Mouse (Mus musculus) MEL (cell line): ENCODE measurements at regions not wholly inside any gene's neighbourhood (a gene's known extent, or its start where the extent isn't known, plus 50 kb on each side); places are given as distances from the start of the nearest gene placed in this dataset.

Source experiments
- DNase-seq: peaks from one replicate; pipeline ENCODE4 v3.0.0; 2011; ENCODE audit warnings: low read depth, low spot score
- H3K27ac ChIP-seq: 2 replicates; pipeline ENCODE4 v1.5.1; 2012; ENCODE audit warnings: low read depth, mild to moderate bottlenecking, control low read depth, low read length, moderate library complexity; ENCODE audit not compliant: control insufficient read depth
- H3K27me3 ChIP-seq, 2 experiments: fragments of 150-350 bp in 1 of 2; sonication (generic) in 1 of 2; 2 replicates each; pipeline ENCODE4 v1.6.1; 2012; ENCODE audit warnings: low read length in 2 of 2, mild to moderate bottlenecking in 2 of 2, improper control_type of control experiment in 1 of 2, moderate library complexity in 1 of 2; ENCODE audit not compliant: insufficient read depth in 2 of 2, control insufficient read depth in 1 of 2
- H3K36me3 ChIP-seq, 2 experiments: 2 replicates each; pipeline ENCODE4 v1.6.1; 2012 to 2014; ENCODE audit warnings: low read length in 2 of 2, improper control_type of control experiment in 1 of 2, inconsistent platforms in 1 of 2, mild to moderate bottlenecking in 1 of 2; ENCODE audit not compliant: insufficient read depth in 2 of 2, control insufficient read depth in 1 of 2
- H3K4me1 ChIP-seq, 2 experiments: fragments of 150-350 bp in 1 of 2; sonication (generic) in 1 of 2; 2 replicates each; pipeline ENCODE4 v1.6.1; 2012; ENCODE audit warnings: low read length in 2 of 2, improper control_type of control experiment in 1 of 2, mild to moderate bottlenecking in 1 of 2; ENCODE audit not compliant: insufficient read depth in 2 of 2, control insufficient read depth in 1 of 2
- H3K4me3 ChIP-seq, 2 experiments: fragments of 150-350 bp in 1 of 2; sonication (generic) in 1 of 2; 2 replicates each; pipeline ENCODE4 v1.5.1; 2012; ENCODE audit warnings: low read depth in 2 of 2, low read length in 2 of 2, mild to moderate bottlenecking in 2 of 2, moderate library complexity in 2 of 2, control low read depth in 1 of 2, improper control_type of control experiment in 1 of 2; ENCODE audit not compliant: control insufficient read depth in 1 of 2, insufficient read depth in 1 of 2
- H3K79me2 ChIP-seq: 2 replicates; pipeline ENCODE4 v1.6.1; 2012; ENCODE audit warnings: mild to moderate bottlenecking, low read length, moderate library complexity; ENCODE audit not compliant: control insufficient read depth, poor library complexity, insufficient read depth
- H3K9ac ChIP-seq: 2 replicates; pipeline ENCODE4 v1.6.1; 2012; ENCODE audit warnings: low read depth, mild to moderate bottlenecking, control low read depth, low read length, moderate library complexity; ENCODE audit not compliant: control insufficient read depth, poor library complexity, severe bottlenecking
- H3K9me3 ChIP-seq: fragments of 150-350 bp; sonication (generic); replicated peaks from 2 replicates; pipeline ENCODE4 v1.6.1; 2012; ENCODE audit warnings: mild to moderate bottlenecking, low read length, improper control_type of control experiment, moderate library complexity; ENCODE audit not compliant: insufficient read depth
- BHLHE40 ChIP-seq: IDR thresholded peaks from 2 replicates; pipeline ENCODE4 v1.6.1; 2012; ENCODE audit warnings: low read depth, mild to moderate bottlenecking, inconsistent platforms, low read length, improper control_type of control experiment, borderline replicate concordance
- CHD2 ChIP-seq: IDR thresholded peaks from 2 replicates; pipeline ENCODE4 v1.6.1; 2011; ENCODE audit warnings: low read length, improper control_type of control experiment
- CTCF ChIP-seq, 3 experiments: IDR thresholded peaks in 2 of 3; conservative IDR thresholded peaks in 1 of 3; 2 replicates each; pipeline ENCODE4 v1.5.1; 2011 to 2012; ENCODE audit warnings: low read length in 3 of 3, low read depth in 2 of 3, mild to moderate bottlenecking in 2 of 3, improper control_type of control experiment in 1 of 3, inconsistent platforms in 1 of 3, mixed read lengths in 1 of 3, moderate library complexity in 1 of 3; ENCODE audit not compliant: control insufficient read depth in 1 of 3, insufficient read depth in 1 of 3, poor library complexity in 1 of 3, severe bottlenecking in 1 of 3
- EP300 ChIP-seq, 2 experiments: IDR thresholded peaks; 2 replicates each; pipeline ENCODE4 v1.6.1; 2011; ENCODE audit warnings: improper control_type of control experiment in 2 of 2, low read length in 2 of 2, low read depth in 1 of 2, mild to moderate bottlenecking in 1 of 2
- ETS1 ChIP-seq: IDR thresholded peaks from 2 replicates; pipeline ENCODE4 v1.6.1; 2012; ENCODE audit warnings: low read depth, mild to moderate bottlenecking, inconsistent platforms, low read length, improper control_type of control experiment, moderate library complexity
- GABPA ChIP-seq: IDR thresholded peaks from 2 replicates; pipeline ENCODE4 v1.6.1; 2012; ENCODE audit warnings: low read depth, mild to moderate bottlenecking, inconsistent platforms, low read length, improper control_type of control experiment, moderate library complexity
- GATA1 ChIP-seq: IDR thresholded peaks from 2 replicates; pipeline ENCODE4 v1.6.1; 2011; ENCODE audit warnings: low read depth, low read length, improper control_type of control experiment
- HCFC1 ChIP-seq: IDR thresholded peaks from 2 replicates; pipeline ENCODE4 v1.6.1; 2012; ENCODE audit warnings: low read depth, mild to moderate bottlenecking, inconsistent platforms, low read length, improper control_type of control experiment, moderate library complexity
- JUND ChIP-seq: IDR thresholded peaks from 2 replicates; pipeline ENCODE4 v1.6.1; 2011; ENCODE audit warnings: low read depth, mild to moderate bottlenecking, improper control_type of control experiment, low read length
- KAT2A ChIP-seq: conservative IDR thresholded peaks from 2 replicates; pipeline ENCODE4 v1.6.1; 2012; ENCODE audit warnings: low read depth, low read length, improper control_type of control experiment, inconsistent platforms
- MXI1 ChIP-seq: IDR thresholded peaks from 2 replicates; pipeline ENCODE4 v1.6.1; 2011; ENCODE audit warnings: mild to moderate bottlenecking, low read depth, low read length, improper control_type of control experiment
- MYB ChIP-seq: IDR thresholded peaks from 2 replicates; pipeline ENCODE4 v1.6.1; 2011; ENCODE audit warnings: mild to moderate bottlenecking, low read depth, low read length, improper control_type of control experiment
- MYC ChIP-seq: IDR thresholded peaks from 2 replicates; pipeline ENCODE4 v1.6.1; 2011; ENCODE audit warnings: low read depth, mild to moderate bottlenecking, low read length, improper control_type of control experiment, moderate library complexity
- NRF1 ChIP-seq: IDR thresholded peaks from 2 replicates; pipeline ENCODE4 v1.6.1; 2014; ENCODE audit warnings: low read depth, mild to moderate bottlenecking, inconsistent platforms, low read length, improper control_type of control experiment, moderate library complexity; ENCODE audit not compliant: poor library complexity, insufficient read depth, severe bottlenecking
- POLR2A ChIP-seq, 2 experiments: IDR thresholded peaks; 2 replicates each; pipeline ENCODE4 v1.6.1; 2011 to 2012; ENCODE audit warnings: low read length in 2 of 2, mild to moderate bottlenecking in 2 of 2, control low read depth in 1 of 2, improper control_type of control experiment in 1 of 2, low read depth in 1 of 2, moderate library complexity in 1 of 2; ENCODE audit not compliant: control insufficient read depth in 1 of 2, insufficient read depth in 1 of 2, poor library complexity in 1 of 2
- SIN3A ChIP-seq: IDR thresholded peaks from 2 replicates; pipeline ENCODE4 v1.6.1; 2012; ENCODE audit warnings: low read length, improper control_type of control experiment, inconsistent platforms
- SMC3 ChIP-seq: IDR thresholded peaks from 2 replicates; pipeline ENCODE4 v1.6.1; 2011; ENCODE audit warnings: low read depth, low read length, improper control_type of control experiment
- TBP ChIP-seq: IDR thresholded peaks from 2 replicates; pipeline ENCODE4 v1.8.0; 2011; ENCODE audit warnings: low read depth, low read length, improper control_type of control experiment
- USF1 ChIP-seq: IDR thresholded peaks from 2 replicates; pipeline ENCODE4 v1.6.1; 2014; ENCODE audit warnings: low read depth, mild to moderate bottlenecking, inconsistent platforms, low read length, improper control_type of control experiment, moderate library complexity
- USF2 ChIP-seq, 2 experiments: IDR thresholded peaks; 2 replicates each; pipeline ENCODE4 v1.6.1; 2011 to 2012; ENCODE audit warnings: improper control_type of control experiment in 2 of 2, low read length in 2 of 2, borderline replicate concordance in 1 of 2, inconsistent platforms in 1 of 2, low read depth in 1 of 2, mild to moderate bottlenecking in 1 of 2; ENCODE audit not compliant: insufficient read depth in 1 of 2
- ZC3H11A ChIP-seq: IDR thresholded peaks from 2 replicates; pipeline ENCODE4 v1.6.1; 2012; ENCODE audit warnings: low read depth, mild to moderate bottlenecking, inconsistent platforms, low read length, improper control_type of control experiment

GRCm38 (mm10) chr3:148093930-148094329, 896.4 kb downstream of the Adgrl2 start:
- DNase-seq, result no peak
- H3K9ac ChIP-seq, result no peak overlapping the region
- H3K27ac ChIP-seq, result no peak overlapping the region
- no peaks in the 10 kb centered on the region for H3K4me1 ChIP-seq
- no peaks in the 10 kb centered on the region for H3K9me3 ChIP-seq
- no peaks in the 10 kb centered on the region for H3K27me3 ChIP-seq
- no peaks in the 10 kb centered on the region for H3K36me3 ChIP-seq
- TF ChIP-seq GATA1, result no peak
- TF ChIP-seq USF1, result no peak
- TF ChIP-seq MYC, result no peak
- no peak for TF ChIP-seq EP300 (IDR thresholded peaks at IDR 0.05; ENCODE audit: low read depth in 1 of 2, low read length in 2 of 2)
- no peak for TF ChIP-seq HCFC1
- no peak for TF ChIP-seq MXI1
- H3K4me3 ChIP-seq, result no peak overlapping the region
- no peaks in the 10 kb centered on the region for H3K79me2 ChIP-seq

GRCm38 (mm10) chr3:148075841-148076240, 914.5 kb downstream of the Adgrl2 start:
- H3K4me1 ChIP-seq, result no peaks in the 10 kb centered on the region
- TF ChIP-seq SMC3, result no peak
- TF ChIP-seq USF2 (IDR thresholded peaks at IDR 0.05; ENCODE audit: borderline replicate concordance in 1 of 2, insufficient read depth in 1 of 2, low read depth in 1 of 2, low read length in 2 of 2), result no peak
- no peak for TF ChIP-seq BHLHE40
- TF ChIP-seq GABPA, result no peak
- TF ChIP-seq ZC3H11A, result no peak
- TF ChIP-seq MYC, result no peak
- TF ChIP-seq CHD2, result no peak
- TF ChIP-seq ETS1, result no peak
- TF ChIP-seq KAT2A, result no peak
- TF ChIP-seq POLR2A (IDR thresholded peaks at IDR 0.05; ENCODE audit: control insufficient read depth in 1 of 2, insufficient read depth in 1 of 2, low read depth in 1 of 2, low read length in 2 of 2, poor library complexity in 1 of 2), result no peak
- TF ChIP-seq HCFC1, result no peak
- no peak for TF ChIP-seq NRF1
- TF ChIP-seq SIN3A, result no peak
- TF ChIP-seq CTCF (IDR thresholded peaks at IDR 0.05 in 2 of 3, conservative IDR thresholded peaks at IDR 0.05 in 1 of 3; ENCODE audit: control insufficient read depth in 1 of 3, insufficient read depth in 1 of 3, low read depth in 2 of 3, low read length in 3 of 3, poor library complexity in 1 of 3, severe bottlenecking in 1 of 3), result no peak
- no peak for TF ChIP-seq MYB
- no peak for TF ChIP-seq JUND
- no peak for TF ChIP-seq EP300 (IDR thresholded peaks at IDR 0.05; ENCODE audit: low read depth in 1 of 2, low read length in 2 of 2)
- no peak for TF ChIP-seq TBP
- TF ChIP-seq, all 39 proteins: peak for 0
- H3K27me3 ChIP-seq, result no peaks in the 10 kb centered on the region
- H3K79me2 ChIP-seq, result no peaks in the 10 kb centered on the region
- no peak overlapping the region for H3K4me3 ChIP-seq
- no peaks in the 10 kb centered on the region for H3K9me3 ChIP-seq
- no peak for DNase-seq
- H3K9ac ChIP-seq, result no peak overlapping the region
- no peak overlapping the region for H3K27ac ChIP-seq
- no peaks in the 10 kb centered on the region for H3K36me3 ChIP-seq
